Mouse (Mus musculus) embryo, embryonic 10.5 days (tissue): ENCODE data around the gene Noa1.

Experiments
- DNase-seq: peaks from one replicate; pipeline ENCODE4 v3.0.0-alpha.2; 2015; ENCODE audit warnings: low spot score

The Noa1 gene

GRCm38 (mm10) chr5:77253154-77253553 is 56.7 kb downstream of the Noa1 start:
- DNase-seq: no peak

DNA sequence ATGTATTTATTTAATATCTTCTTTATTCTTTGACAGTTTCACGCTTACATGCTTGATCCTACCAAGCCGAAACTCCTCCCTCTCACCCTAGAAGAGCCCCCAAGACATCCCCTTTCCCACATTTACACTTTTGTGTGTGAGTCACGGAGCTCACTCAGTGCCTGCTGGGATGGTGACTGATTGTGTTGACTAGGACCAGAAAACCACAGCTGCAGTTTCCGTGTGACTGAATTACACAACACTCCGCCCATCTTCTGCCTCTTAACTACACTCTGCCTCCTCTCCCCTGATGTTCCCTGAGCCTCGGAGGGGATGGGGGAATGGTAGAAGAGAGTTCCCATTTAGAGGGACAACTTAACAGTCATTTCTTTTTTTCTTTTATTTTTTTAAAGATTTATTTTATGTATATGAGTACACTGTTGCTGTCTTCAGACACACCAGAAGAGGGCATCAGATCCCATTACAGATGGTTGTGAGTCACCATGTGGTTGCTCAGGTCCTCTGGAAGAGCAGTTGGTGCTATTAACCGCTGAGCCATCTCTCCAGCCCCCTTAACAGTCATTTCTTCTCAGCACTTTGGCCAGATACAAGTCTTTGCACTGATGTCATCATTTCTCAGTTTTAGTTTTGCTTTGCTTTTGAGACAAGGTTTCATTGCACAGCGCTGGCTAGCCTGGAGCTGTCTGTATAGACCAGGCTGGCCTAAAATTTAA is 57.6 kb downstream of the Noa1 start:
- no peak for DNase-seq

DNA sequence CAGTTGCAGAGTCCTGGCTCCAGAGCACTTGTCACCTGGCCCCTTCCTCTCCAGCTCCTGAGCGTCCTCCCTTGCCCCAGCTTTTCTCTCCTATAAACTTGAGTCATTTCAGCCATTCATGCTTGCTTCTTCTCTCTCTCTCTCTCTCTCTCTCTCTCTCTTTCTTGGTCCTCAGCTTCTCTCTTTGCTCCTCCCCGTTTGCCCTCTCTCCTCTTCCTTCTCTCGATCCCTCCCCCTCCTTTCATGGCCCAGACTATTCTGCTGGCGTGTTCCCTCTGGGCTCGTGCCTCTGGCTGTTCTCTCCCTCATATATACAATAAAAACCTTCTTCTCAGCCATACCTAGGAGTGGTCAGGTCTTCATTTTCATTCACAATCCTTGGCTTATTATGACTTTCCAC is 58.2 kb downstream of the Noa1 start:
- DNase-seq: no peak

- DNase-seq: no peak
These were observed 59.8 kb downstream of the Noa1 start for GRCm38 (mm10) chr5:77250083-77250482.

GRCm38 (mm10) chr5:77245787-77246671 is 63.9 kb downstream of the Noa1 start:
- peak; percentile 75 for DNase-seq

- no peak for DNase-seq
These were observed 64.5 kb downstream of the Noa1 start for GRCm38 (mm10) chr5:77245463-77245786.

GRCm38 (mm10) chr5:77244331-77244987 is 65.4 kb downstream of the Noa1 start:
- DNase-seq: peak; percentile 29
